Mouse (Mus musculus): ENCODE measurements around the gene Lypd8.
"Not testable (repeated sequence)": the region's sequence is repeated elsewhere in the genome, so short reads cannot be mapped to it uniquely, and the experiment has no call there.

Lypd8 gene

DNA sequence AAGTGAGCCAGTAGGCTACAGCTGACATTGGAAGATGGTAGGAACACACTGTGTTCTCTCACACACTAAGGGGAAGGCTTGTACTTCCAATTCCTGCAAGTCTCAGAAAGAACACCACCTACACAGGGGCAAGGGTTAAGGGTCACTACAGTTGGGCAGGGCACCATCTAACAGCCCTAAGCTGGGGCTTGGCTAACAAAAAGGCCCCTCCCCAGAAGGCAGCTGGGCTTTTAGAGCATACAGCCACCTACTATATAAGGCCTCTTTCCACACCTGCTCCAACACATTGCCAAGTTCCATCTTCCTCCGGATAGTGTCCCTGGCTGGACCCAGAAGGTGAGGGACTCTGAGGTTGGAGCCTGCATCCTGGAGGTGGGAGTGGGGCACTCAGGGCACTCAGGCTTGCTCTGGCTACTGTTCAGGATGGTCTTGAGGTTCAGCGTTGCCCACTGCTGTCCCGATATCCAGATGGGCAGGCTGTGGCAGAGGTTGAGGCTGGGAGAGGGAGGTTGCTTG is at the start of gene Lypd8:
TSS of gene Lypd8 (plus strand) at position 281 of the 516 bp plus-strand sequence.
- DNase-seq: no peak

DNA sequence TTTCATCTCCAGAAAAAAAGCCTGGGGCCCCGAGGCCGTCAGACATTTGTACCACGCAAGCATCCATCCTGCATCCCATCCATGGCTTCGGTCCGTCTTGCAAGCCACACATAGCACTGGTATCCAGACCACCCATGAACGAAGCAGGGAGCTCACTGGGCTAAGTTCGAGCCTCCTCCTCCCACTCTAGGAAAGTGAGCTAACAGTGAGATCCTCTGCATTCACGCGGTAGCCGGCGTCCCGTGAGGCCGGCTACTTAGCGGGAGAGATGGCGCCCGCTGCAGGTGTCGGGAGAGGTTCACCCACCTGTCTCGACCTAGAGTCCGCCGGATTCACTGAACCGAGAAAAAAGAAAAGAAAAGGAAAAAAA is 49.0 kb upstream of the Lypd8 start:
- DNase-seq: no peak

DNA sequence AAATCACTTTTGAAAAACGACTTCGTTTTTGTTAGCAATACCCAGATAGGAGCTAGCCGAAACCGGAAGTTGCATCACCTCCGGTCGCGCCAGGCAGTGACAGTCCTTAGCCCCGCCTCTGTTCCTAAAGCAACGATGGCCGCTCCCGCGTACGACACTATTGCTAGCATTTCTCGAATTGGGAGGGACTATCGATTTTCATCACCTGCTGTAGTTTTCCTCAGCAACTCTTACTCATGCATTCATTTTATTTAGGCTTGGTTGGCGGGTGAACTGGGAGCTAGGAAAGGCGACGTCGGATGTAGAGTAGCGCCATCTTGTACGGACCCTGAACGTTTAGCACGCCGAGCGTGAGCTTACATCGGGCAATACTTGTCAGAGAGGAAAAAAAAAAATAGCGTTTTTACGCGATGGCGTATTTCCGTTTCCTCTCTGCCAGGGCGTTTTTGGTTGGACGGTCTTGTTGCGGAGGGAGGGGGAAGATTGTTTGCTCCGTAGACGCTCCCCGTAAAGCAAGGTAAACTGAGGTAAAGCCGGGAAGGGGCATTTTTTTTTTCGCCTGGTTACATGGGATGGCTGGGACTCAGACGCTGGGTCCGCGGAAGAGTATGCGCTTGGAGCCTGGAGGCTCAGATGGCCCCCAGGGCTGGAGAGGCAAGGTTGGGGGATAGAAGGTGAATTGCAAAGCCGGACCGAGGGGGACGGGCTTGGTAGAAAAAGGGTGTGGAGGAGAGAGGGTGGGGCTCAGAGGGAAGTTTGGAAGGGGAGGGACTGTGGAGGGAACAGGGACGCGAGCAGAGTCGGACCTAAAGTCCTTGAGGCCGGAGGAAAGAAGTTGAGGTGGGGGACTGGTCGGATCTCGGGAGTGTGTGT is 48.3 kb upstream of the Lypd8 start, which contains the start of the genes Zfp672 and Sh3bp5l:
TSS of gene Zfp672 (minus strand) at position 64 of the 873 bp plus-strand sequence.
TSS of gene Sh3bp5l (plus strand) at position 449 of the 873 bp plus-strand sequence.
- peak; percentile 94 for DNase-seq

DNA sequence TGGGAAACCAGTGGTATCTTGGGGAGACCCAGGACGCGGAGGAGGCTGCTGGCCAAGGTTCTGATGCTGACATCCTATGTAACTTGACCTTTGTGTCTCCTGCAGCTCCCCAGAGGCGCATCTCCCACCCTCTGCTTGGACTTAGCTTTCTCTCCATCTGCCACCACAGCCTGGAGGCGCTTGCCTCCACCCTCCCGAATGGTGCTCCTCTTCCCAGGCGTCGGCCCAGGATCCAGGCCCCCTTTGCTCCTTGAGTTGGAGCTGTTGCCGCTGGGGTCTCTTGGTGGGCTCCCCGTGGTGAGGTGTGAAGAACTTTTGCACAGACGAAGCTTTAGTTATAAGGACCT is 47.7 kb upstream of the Lypd8 start:
- DNase-seq: no peak

DNA sequence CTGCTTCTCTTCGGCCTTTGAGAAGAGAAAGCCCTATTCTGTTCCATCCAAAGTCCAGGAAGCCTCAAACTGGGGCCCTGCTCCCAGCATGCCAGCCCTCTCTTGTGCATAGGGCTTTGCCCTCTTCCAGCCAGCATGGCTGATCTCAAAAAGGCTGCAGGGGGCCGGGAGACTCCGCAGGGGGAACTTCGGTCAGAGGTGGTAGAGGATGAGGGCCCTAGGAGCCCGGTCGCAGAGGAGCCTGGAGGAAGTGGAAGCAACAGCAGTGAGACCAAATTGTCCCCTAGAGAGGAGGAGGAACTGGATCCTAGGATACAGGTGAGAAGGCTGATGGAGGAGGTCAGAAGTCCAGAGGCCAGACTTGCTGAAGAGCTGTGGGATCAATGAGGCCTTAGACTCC is 47.3 kb upstream of the Lypd8 start:
- DNase-seq: no peak

DNA sequence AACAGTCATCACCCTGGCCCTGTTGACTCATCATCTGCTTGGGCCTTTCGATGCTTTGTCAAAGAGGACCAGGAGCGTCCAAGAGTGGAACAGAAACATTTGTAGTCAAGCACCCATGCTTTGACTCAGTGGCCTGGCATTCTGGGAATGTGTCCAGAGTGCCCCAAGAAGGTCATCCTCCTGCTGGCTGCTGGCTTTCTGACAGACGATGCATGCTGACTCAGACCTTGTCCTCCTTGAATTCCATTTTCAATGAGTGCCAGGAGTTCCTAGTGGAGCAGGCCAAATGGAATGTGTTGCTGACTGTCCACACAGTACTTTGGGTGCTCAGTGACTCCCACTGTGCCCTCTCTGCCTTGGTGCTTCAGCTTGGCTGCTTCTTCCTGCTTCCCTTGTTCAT is 44.1 kb upstream of the Lypd8 start:
- DNase-seq: peak; percentile 46

DNA sequence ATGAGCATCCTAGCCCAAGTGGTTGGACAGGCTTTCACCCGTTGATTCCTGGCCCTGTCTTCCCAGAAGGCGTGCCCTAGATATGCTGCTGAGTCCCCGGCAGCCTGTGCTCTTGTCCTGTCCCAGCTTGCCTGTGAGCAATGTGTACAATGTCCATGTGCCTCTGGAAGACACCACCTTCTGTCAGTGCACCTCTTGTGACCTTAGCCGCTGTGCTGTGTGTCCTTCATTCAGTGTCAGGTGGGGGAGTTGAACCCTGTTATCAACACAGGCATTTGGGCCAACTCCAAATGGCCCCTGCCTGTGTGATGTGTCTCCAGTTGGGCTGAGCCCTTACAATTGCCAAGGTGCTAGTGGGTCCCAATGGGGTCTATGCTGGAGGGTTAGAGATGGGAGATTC is 32.1 kb upstream of the Lypd8 start:
- DNase-seq: no peak

DNA sequence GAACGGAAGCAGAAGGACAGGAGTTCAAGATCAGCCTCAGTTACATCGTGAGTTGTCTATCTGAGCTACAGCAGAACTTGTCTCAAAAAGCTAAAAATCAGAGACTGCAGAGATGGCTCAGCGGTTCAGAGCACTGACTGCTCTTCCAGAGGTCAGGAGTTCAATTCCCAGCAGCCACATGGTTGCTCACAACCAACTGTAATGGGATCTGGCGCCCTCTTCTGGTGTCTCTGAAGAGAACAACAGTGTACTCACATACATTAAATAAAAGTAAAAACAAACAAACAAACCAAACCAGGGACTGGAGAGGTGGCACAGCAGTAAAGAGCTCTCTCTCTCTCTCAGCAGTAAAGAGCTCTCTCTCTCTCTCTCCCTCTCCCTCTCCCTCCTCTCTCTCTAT is 28.2 kb upstream of the Lypd8 start:
- no peak for DNase-seq

DNA sequence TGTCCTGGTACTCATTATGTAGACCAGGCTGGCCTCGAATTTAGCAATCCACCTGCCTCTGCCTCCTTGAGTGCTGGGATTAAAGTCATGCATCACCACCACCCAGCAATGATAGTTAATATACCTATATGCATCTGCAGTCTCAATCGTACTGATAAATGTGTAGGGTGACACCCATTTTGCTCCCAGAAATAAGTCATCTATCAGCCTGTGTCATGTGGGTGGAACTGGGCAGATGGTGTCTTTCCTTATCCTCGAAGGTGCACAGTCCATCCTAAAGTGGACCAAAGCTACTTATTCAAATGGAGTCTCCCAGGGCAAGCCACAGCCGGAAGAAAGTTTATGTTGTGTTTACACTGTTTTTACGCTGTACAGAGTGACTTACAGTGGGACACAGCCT is 27.7 kb upstream of the Lypd8 start:
- DNase-seq: no peak

DNA sequence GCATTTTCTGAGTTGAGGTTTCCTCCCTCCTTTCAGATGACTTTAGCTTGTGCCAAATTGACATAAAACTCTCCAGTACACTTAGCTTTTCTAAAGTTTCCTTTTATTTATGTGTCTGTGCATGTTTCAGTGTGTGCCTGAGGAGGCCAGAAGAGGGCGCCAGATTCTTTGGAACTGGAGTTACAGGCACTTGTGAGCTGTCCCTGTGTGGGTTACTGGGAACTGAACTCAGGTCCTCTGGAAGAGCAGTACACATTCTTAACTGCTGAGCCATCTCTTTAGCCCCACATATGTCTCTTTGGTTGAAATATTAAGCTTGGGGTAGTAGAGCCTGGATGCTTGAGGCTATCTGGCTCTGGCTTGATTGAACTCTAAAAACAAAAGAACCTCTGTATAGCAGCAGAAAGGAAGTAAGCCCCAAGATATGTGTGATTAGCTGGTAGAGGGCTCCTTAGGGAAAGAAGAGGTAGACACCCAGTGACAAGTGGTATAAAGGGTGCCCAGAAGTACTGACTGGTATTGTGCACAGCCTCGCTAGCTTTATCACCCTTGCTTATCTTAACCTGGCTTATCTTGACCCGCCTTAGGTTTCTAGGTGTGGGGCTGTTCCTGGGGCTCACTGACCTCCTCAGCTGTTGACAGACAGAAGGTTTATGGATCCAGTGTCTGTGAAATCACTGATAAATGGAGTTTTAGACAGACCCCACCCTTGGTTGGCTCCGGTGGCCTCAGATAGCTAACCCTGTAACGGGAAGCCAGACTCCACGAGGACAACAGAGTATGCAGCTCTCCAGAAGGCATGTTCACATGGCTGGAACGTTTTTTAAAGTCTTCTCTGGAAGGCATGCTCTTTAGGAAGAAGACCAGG is 25.9 kb upstream of the Lypd8 start:
- no peak for DNase-seq

DNA sequence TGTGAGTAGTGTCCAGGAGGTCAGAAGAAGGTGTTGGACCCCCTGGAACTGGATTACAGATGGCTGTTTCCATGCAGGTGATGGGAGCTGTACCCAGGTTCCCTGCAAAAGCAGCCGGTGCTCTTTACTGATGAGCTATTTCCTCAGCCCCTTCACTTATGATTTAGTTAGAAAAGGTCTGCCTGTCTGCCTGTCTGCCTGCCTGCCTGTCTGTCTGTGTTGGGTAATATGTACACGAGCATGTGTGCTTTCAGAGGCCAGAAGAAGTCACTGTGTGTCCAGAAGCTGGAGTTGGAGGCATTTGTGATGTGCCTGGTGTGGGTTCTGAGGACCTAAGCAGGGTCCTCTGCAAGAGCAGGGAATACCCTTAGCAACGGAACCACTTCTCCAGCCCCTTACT is 25.1 kb upstream of the Lypd8 start:
- no peak for DNase-seq

DNA sequence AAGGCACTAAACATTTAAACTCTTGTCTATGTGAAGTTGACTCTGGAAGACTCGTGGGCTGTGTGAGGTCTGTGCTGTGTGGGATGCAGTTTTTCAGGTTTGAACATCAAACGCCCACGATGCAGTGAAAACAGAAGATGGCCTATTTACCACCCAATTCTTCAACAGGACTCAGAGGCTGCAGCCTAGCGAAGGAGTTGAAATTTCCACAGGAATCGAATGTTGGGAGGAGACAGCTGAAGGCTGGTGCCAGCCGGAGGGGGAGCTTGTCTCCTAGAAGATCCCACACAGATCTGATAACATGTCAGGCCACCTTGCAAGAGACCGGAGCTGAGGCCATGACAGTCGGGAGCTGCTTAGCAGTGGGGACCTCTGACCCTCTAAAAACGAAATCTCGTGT is 24.4 kb upstream of the Lypd8 start:
- DNase-seq: no peak

DNA sequence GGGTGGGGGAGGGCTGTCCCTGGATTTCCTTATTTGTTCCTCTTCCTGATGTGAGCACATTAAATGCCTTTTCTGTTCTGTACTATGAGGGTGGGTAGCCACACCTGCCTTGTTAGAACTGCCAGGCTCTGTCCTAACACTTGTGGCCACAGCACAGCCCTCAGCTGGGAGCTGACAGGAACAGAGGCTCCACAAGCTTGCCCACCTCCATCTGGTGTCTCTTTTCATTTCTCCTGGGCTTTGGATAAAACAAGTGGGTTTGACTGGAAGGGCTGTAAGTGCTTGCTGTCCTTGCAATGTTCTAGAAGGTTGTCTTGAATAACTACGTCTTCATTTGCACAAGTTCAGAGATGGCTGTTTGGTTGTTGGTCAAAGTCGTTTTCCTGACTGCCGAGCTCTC is 23.9 kb upstream of the Lypd8 start:
- no peak for DNase-seq

DNA sequence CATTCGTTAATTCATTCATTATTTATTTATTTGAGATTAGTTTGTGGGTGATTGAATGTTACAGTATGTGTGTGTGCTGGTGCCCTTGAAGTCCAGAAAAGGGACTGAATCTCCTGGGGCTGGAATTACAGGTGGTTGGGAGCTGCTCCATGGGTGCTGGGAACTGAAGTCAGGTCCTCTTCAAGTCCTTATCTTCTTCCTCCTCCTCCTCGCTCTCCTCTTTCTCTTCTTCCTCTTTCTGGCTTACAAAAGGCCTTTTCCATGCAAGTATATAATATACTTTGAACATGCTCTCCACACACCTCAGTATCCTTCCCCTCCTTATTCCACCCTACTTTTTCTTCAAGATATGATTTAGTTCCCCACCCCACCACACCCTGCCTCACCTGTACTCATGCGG is 21.8 kb upstream of the Lypd8 start:
- no peak for DNase-seq

DNA sequence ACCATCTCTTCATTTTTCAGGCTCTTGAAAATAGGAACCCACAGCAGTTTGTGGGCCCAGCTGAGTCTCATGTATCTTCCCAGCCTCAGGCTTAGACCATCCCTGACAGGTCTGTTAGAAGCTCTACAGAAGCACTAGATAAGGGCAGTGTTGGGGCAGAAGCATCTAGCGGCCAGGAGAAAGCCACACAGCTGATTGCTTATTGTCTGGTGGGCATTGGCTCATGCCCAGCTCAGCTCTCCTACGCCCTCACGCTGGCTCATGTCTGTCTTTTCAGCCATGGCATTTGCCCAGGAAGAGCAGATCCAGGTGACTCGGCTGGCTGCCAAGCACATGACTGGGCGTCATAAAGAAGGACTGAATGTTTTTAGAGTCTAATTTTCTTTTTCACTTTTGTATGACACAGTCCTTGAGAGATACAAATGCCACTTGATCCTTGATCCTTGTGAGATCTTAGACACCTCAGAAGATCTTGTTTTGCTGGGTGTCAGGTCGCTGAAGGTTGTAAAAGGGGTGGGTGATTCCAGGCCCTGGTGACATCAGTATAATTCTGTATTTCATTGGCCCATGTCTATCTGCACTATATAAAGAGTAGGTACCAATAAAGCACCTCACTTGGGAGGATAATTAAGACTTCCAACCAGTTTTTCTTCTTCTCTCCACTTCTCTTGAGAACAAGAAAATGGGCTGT is 20.9 kb upstream of the Lypd8 start:
- DNase-seq: no peak

DNA sequence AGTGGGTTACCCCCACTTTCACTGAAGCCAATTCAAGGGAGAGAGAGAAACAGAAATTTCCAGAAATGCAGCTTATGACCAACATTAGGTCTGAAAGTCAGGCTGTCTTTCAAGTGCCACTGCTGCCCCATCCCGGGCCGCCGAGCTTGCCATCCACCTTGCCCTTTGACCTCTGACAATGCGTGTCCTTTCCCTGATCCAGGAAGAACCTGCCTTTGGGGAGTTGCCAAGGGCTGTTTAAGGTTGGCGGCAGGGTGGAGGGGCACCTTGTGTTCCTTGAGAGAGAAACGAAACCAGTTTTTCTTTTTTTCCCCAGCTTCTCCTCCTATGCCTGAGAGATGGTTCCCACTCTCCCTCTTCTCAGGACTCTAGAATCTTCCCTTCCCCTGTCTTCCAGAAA is 16.3 kb upstream of the Lypd8 start:
- DNase-seq: not testable (repeated sequence)

DNA sequence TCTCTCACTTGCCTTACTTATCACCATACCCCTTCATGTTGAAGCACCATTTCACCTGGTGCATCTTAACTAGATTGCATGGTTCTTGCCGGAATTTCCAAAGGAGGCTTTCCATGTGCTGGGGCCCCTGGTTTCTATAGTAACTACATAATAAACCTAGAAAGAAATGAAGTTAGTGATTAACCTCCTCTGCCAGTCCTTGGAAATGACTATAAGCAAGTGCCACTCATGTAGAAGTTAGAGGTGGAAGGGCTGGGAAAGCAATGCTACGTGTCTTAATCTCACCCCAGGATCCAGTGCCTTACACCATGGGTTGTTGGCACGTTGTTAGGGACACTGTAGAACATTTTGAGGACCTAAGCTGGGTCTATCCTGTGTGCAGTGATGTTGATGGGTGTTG is 14.4 kb upstream of the Lypd8 start:
- DNase-seq: no peak

DNA sequence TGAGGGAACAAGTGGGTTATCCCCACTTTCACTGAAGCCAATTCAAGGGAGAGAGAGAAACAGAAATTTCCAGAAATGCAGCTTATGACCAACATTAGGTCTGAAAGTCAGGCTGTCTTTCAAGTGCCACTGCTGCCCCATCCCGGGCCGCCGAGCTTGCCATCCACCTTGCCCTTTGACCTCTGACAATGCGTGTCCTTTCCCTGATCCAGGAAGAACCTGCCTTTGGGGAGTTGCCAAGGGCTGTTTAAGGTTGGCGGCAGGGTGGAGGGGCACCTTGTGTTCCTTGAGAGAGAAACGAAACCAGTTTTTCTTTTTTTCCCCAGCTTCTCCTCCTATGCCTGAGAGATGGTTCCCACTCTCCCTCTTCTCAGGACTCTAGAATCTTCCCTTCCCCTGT is 12.7 kb upstream of the Lypd8 start:
- not testable (repeated sequence) for DNase-seq

DNA sequence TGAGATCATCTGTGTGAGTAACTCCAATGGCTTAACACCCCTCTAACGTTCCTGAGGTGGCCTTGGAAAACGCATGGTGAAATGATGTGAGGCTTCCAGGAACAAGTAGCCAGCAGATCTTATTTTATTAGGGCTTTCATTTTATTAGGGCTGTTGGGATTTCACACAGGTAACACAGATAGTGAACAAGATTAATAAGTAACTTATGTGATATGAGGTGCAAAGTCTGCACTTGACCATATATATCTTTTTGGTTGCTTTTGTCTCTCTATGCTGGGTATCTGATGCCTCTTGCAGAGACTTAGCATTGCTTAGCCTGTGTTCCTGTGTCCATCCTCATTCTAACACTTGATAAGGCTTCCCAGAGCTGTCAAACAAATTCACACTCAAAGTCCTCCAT is 1.6 kb upstream of the Lypd8 start:
- DNase-seq: no peak

DNA sequence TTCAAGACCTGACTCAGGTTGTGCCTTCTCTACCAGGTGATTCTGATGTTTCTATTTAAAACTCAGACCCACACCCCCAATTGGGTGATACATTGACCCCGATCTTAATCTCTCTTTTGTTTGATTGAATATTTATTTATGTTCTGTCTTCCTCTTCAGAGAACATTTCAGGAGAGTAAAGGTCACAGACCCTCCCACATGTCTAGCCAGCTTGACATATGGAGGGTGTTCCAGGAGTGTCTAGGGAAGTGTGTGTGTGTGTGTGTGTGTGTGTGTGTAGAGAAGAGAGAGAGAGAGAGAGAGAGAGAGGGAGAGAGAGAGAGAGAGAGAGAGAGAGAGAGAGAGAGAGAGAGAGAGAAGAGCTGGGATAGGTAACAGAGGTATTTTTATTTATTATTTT is 1.2 kb upstream of the Lypd8 start:
- no peak for DNase-seq

DNA sequence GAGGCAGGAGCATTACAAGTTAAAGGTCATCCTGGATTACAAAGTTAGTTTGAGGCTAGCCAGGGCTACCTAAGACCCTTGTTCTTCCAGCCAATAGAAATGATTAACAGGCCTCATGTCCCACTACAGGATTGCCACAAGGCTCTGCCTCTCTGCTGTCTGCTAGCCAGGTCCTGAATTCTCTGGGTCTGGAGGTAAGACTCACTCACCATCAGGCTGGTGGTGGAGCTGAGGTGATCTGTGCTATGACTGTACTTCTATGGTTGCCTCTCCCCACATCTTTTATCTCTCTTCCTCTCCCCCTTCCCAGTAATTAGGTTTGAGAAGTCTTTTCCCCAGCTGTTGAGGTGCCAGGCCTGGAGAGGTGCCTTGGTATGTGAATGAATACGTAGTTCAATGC is 673 bp downstream of the Lypd8 start:
- DNase-seq: no peak

DNA sequence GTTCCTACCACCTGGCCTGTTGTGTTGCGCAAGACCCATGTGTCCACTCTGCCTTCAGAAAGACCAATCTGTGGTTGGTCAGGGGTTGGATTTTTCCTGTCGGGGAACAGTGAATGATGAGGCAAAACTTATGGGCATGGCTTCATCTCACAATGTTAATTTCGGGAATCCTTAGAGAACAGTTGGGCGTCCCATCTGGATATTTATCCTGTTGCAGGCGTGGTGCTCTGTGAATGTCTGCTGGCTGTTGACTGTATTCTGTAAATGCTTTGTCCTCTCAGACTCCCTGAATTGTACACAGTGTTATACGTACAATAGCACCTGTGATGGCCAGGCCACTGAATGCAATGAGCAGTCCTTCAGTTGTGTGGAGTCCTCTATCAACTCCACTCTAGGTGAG is 3.6 kb downstream of the Lypd8 start:
- DNase-seq: no peak

DNA sequence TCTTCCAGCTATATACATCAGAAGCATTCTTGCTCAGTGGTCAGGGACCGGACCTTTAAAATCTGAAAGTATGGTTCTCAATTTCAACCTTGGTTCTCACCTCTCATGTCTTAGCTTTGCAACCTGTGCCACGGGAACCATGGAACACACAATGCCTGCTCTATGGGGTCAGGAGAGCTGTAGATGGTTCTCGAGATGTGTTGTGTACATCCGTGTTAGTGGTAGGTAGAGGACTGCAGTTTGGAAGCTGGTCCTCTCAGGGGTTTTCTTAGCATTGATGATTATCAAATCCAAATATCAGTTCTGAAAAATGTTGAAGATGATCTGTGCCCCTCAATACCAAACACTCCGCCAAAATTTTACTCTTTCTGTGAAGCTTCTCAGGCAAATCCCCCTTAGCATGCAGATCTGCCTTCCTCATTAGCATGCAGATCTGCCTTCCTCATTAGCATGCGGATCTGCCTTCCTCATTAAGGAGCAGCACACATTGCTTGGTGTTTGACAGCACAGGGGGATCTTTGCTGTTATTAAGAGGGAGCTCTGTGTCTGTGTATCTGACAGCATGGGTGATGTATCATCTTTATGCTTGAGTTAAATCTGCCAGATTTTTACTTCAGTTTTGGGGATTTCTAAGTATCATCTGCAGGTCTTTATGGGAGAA is 21.3 kb downstream of the Lypd8 start:
- no peak for DNase-seq

All from cerebellum, adult 9-10 months (tissue).